Mouse (Mus musculus) cerebellum, adult (tissue): ENCODE data around the gene Abcc12.
A peak's percentile ranks its signal among the peaks of the same experiment; 100 is the strongest.

ENCODE experiments used
- ATAC-seq: cut with Nextera tagmentation; 2 replicates; pipeline ENCODE4 v1.9.2; 2017; ENCODE audit warnings: mild to moderate bottlenecking, moderate library complexity, mixed read lengths; ENCODE audit not compliant: insufficient number of reproducible peaks, low FRiP score, low TSS enrichment

The Abcc12 gene

GRCm38 (mm10) chr8:86580458-86580857 is at the start of gene Abcc12:
Gene Abcc12, minus strand, starts transcription at chr8:86580686.
- no peak for ATAC-seq

- no peak for ATAC-seq
Measured at GRCm38 (mm10) chr8:86630212-86630611, 49.7 kb upstream of the Abcc12 start.

GRCm38 (mm10) chr8:86624915-86625314 is 44.4 kb upstream of the Abcc12 start:
- ATAC-seq = no peak

GRCm38 (mm10) chr8:86623911-86624731 is 43.6 kb upstream of the Abcc12 start, which contains the start of gene Lonp2:
Gene Lonp2, plus strand, starts transcription at chr8:86624043.
- ATAC-seq = peak; percentile 98

GRCm38 (mm10) chr8:86623551-86623910 is 43.0 kb upstream of the Abcc12 start:
- peak; percentile 79 for ATAC-seq

GRCm38 (mm10) chr8:86617759-86618387 is 37.4 kb upstream of the Abcc12 start:
- no peak for ATAC-seq

GRCm38 (mm10) chr8:86615095-86615769 is 34.7 kb upstream of the Abcc12 start:
- no peak for ATAC-seq

GRCm38 (mm10) chr8:86613798-86614197 is 33.3 kb upstream of the Abcc12 start:
- no peak for ATAC-seq

- no peak for ATAC-seq
Measured at GRCm38 (mm10) chr8:86604676-86605075, 24.2 kb upstream of the Abcc12 start.

- ATAC-seq = no peak
Measured at GRCm38 (mm10) chr8:86603174-86603573, 22.7 kb upstream of the Abcc12 start.

GRCm38 (mm10) chr8:86600311-86600710 is 19.8 kb upstream of the Abcc12 start:
- no peak for ATAC-seq

- ATAC-seq = no peak
Measured at GRCm38 (mm10) chr8:86599299-86599698, 18.8 kb upstream of the Abcc12 start.

- ATAC-seq = no peak
Measured at GRCm38 (mm10) chr8:86597681-86598080, 17.2 kb upstream of the Abcc12 start.

- ATAC-seq = no peak
Measured at GRCm38 (mm10) chr8:86595671-86596070, 15.2 kb upstream of the Abcc12 start.

- no peak for ATAC-seq
Measured at GRCm38 (mm10) chr8:86594159-86594796, 13.8 kb upstream of the Abcc12 start.

GRCm38 (mm10) chr8:86593099-86593498 is 12.6 kb upstream of the Abcc12 start:
- ATAC-seq = no peak

- ATAC-seq = no peak
Measured at GRCm38 (mm10) chr8:86588338-86588737, 7.9 kb upstream of the Abcc12 start.

GRCm38 (mm10) chr8:86586642-86587041 is 6.2 kb upstream of the Abcc12 start:
- no peak for ATAC-seq

- ATAC-seq = no peak
Measured at GRCm38 (mm10) chr8:86586058-86586457, 5.6 kb upstream of the Abcc12 start.

- peak; percentile 70 for ATAC-seq
Measured at GRCm38 (mm10) chr8:86585532-86585931, 5.0 kb upstream of the Abcc12 start.

- peak; percentile 74 for ATAC-seq
Measured at GRCm38 (mm10) chr8:86585118-86585517, 4.6 kb upstream of the Abcc12 start.
